Mouse (Mus musculus) lung, postnatal 25 days (tissue): Measurements from ENCODE around the gene Gm29423.
"Not testable (repeated sequence)": the region's sequence is repeated elsewhere in the genome, so short reads cannot be mapped to it uniquely, and the experiment has no call there.

Experiments used
- DNase-seq: peaks from one replicate; pipeline ENCODE4 v3.0.0; 2022; ENCODE audit warnings: low spot score

Gm29423 gene

DNA sequence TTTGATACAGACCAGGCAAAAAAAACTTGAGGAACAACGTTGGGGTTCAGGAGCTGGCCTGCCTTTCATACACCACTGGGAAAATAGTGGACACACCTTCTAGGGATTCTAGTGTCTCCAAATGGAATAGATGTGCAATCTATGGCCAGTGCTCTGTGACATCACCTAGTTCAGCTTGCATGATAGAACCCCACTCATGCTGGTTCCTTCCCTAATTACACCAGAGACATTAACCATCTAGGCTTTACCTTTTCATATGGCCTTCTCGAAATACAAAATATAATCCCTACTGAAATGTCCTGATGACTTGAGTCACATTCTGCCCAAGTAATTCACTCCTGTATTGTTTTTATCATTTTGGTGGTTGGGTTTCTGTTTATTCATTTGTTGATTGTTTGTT lies at the start of gene Gm29423, which contains the start of gene Gm29644:
Gene Gm29423, minus strand, starts transcription at position 101 of the 400 bp plus-strand sequence.
Gene Gm29644, minus strand, starts transcription at position 157 of the 400 bp plus-strand sequence.
- DNase-seq = not testable (repeated sequence)

- not testable (repeated sequence) for DNase-seq
Measured at GRCm38 (mm10) chrY:70273542-70273941, 29.5 kb downstream of the Gm29423 start, which contains the start of gene Gm21118. Gm21118 (minus strand) TSS chrY:70273642.
